Mouse (Mus musculus) hindbrain, embryonic 15.5 days (tissue): ENCODE measurements at regions not wholly inside any gene's neighbourhood (a gene's known extent, or its start where the extent isn't known, plus 50 kb on each side); places are given as distances from the start of the nearest gene placed in this dataset.
A peak's percentile ranks its signal among the peaks of the same experiment; 100 is the strongest.
"Not testable (repeated sequence)": the region's sequence is repeated elsewhere in the genome, so short reads cannot be mapped to it uniquely, and the experiment has no call there.

Experiments used
- ATAC-seq: fragments of 200-750 bp; cut with Nextera tagmentation; 2 replicates; pipeline ENCODE4 v1.8.0; 2017; ENCODE audit warnings: low read depth, moderate number of reproducible peaks, moderate TSS enrichment; ENCODE audit not compliant: low FRiP score
- H3K27ac ChIP-seq: fragments of 300-500 bp; sonication (generic); replicated peaks from 2 replicates; pipeline ENCODE4 v1.5.1; 2015; ENCODE audit warnings: mild to moderate bottlenecking, inconsistent platforms
- H3K27me3 ChIP-seq: fragments of 300-500 bp; sonication (generic); 2 replicates; pipeline ENCODE4 v1.6.1; 2015; ENCODE audit warnings: control low read depth, inconsistent platforms
- H3K36me3 ChIP-seq: fragments of 300-500 bp; sonication (generic); 2 replicates; pipeline ENCODE4 v1.6.1; 2015; ENCODE audit warnings: control low read depth, inconsistent platforms
- H3K4me1 ChIP-seq: fragments of 300-500 bp; sonication (generic); replicated peaks from 2 replicates; pipeline ENCODE4 v1.6.1; 2015; ENCODE audit warnings: control low read depth, inconsistent platforms
- H3K4me2 ChIP-seq: fragments of 300-500 bp; sonication (generic); 2 replicates; pipeline ENCODE4 v1.6.1; 2015; ENCODE audit warnings: moderate library complexity, mild to moderate bottlenecking, inconsistent platforms
- H3K4me3 ChIP-seq: fragments of 300-500 bp; sonication (generic); 2 replicates; pipeline ENCODE4 v1.5.1; 2015; ENCODE audit warnings: mild to moderate bottlenecking, inconsistent platforms
- H3K9ac ChIP-seq: fragments of 300-500 bp; sonication (generic); 2 replicates; pipeline ENCODE4 v1.6.1; 2015; ENCODE audit warnings: inconsistent platforms
- H3K9me3 ChIP-seq: fragments of 300-500 bp; sonication (generic); 2 replicates; pipeline ENCODE4 v1.6.1; 2016; ENCODE audit warnings: control low read depth, inconsistent platforms
- WGBS: fragments of 180-500 bp; shearing (Covaris S2); methylation state at CpG from one replicate; pipeline ENCODE4 v1.1.7; 2015; 5-methylcytosine and 5-hydroxymethylcytosine counted together

- H3K4me2 ChIP-seq, H3K27me3 ChIP-seq, H3K36me3 ChIP-seq, H3K9ac ChIP-seq, H3K27ac ChIP-seq, H3K9me3 ChIP-seq, H3K4me1 ChIP-seq, ATAC-seq, H3K4me3 ChIP-seq: not testable (repeated sequence)
- 81% methylated on average over 16 of the region's 16 CpGs for WGBS
These were observed 834.1 kb upstream of the Snrpn start for GRCm38 (mm10) chr7:60974116-60974515.

- H3K27ac ChIP-seq: peak overlapping the region; percentile 25; the same call in 1 of the 2 replicates
- H3K36me3 ChIP-seq: no peaks in the 10 kb centered on the region
- H3K4me2 ChIP-seq: peak overlapping the region; percentile 5; the same call in 1 of the 2 replicates
- 55% methylated on average over 4 of the region's 4 CpGs for WGBS
- no peak overlapping the region for H3K9ac ChIP-seq
- 0 out of 2 replicates have a peak, but pooled peaks have one; percentile 48 for ATAC-seq
- peak overlapping the region; percentile 21 for H3K4me3 ChIP-seq
- H3K4me1 ChIP-seq: no peaks in the 10 kb centered on the region
- no peaks in the 10 kb centered on the region for H3K27me3 ChIP-seq
- no peaks in the 10 kb centered on the region for H3K9me3 ChIP-seq
These were observed 821.2 kb upstream of the Snrpn start for GRCm38 (mm10) chr7:60961188-60961587.

GRCm38 (mm10) chr7:60939764-60940457 lies 799.9 kb upstream of the Snrpn start:
- no peaks in the 10 kb centered on the region for H3K27me3 ChIP-seq
- H3K4me1 ChIP-seq: no peaks in the 10 kb centered on the region
- H3K4me3 ChIP-seq: peak overlapping the region; percentile 30
- no peaks in the 10 kb centered on the region; the same call in 1 of the 2 replicates for H3K9me3 ChIP-seq
- WGBS: 52% methylated on average over 3 of the region's 3 CpGs
- 0 out of 2 replicates have a peak overlapping the region, but pooled peaks have one; percentile 30 for H3K27ac ChIP-seq
- no peak overlapping the region for H3K9ac ChIP-seq
- ATAC-seq: peak; percentile 80; the same call in 1 of the 2 replicates
- peak overlapping the region; percentile 42 for H3K4me2 ChIP-seq
- H3K36me3 ChIP-seq: no peaks in the 10 kb centered on the region
